Mouse (Mus musculus) left cerebral cortex, postnatal 4 days (tissue): ENCODE results near the gene Actr1a. TPM values are rescaled to one million over a fixed set of nuclear protein-coding genes. Genes with fewer than 3 reads are reported as not detected.
A peak's percentile ranks its signal among the peaks of the same experiment; 100 is the strongest.

ENCODE experiments used
- DNase-seq: peaks from one replicate; pipeline ENCODE4 v3.0.0-alpha.2; 2022
- intact Hi-C: fragments of 180-260 bp; cut with DNase I; formaldehyde crosslinking; loops from one replicate; pipeline ENCODE4 v1.15.1; 2025
- total RNA-seq, 2 experiments: library from RNA; stranded (reverse); gene quantifications; 2 replicates each; pipeline ENCODE4 v1.2.3; 2021

Gene Actr1a
- total RNA-seq, 2 experiments from 2014 or later: 304 to 313 TPM

DNA sequence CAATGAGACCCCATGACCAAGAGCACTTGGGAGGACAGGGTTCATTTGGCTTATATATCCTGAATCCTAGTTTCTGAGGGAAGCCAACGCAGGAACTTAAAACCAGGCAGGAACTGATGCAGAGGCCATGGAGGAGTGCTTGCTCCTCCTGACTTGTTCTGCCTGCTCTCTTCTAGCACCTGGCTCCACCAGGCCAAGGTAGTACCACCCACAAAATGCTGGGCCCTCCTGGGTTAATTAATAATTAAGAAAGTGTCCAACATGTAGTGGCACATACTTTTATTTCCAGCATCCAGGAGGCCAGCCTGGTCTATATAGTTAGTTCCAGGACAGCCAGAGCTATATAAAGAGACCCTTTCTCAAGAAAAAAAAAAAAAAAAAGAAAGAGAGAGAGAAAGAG is 8.5 kb upstream of the Actr1a start:
- DNase-seq: no peak
- intact Hi-C loops: no loop called here

DNA sequence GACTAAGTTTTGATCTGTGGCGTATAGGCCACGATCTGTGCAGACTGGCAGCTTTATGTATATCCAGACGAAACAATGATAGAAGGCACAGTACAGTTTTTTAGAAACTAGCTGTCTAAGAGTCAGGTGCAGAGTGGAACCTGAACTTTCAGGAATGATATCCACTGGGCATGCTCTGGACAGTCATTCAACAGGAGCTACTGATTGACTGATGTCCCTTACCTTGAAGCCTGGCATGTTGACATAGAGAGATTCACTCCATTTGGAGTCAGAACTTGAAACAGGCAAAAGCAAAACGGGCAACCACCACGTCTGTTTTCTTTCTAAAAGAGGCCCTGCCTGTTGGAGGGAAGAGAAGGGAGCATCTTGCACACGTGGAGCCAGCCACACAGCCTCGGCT is 5.0 kb upstream of the Actr1a start:
- DNase-seq: no peak
- intact Hi-C loops: no loop called here

DNA sequence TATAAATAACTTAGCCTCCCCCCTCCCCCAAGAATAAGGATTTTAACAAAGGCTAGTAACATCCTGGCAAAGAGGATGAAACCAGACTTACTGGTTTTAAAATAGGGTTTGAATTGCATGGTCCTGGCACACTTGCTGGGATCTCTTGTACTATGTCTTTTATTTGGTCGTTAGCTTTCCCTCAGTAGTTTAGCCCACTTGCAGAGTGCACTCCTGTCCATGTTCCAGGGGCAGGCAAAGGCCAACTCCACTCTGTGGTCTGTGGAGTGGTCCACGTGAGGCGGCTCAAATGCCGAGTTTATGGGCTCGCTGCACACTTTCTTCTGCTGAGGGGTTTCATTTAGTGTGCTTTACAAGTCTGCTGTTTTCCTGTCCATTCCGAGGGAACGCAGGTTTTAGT is 4.3 kb upstream of the Actr1a start:
- no peak for DNase-seq
- intact Hi-C loops: loop anchor here (5.0 kb wide), 1 partner anchor 42 kb away; no protein-coding TSS in a partner anchor

DNA sequence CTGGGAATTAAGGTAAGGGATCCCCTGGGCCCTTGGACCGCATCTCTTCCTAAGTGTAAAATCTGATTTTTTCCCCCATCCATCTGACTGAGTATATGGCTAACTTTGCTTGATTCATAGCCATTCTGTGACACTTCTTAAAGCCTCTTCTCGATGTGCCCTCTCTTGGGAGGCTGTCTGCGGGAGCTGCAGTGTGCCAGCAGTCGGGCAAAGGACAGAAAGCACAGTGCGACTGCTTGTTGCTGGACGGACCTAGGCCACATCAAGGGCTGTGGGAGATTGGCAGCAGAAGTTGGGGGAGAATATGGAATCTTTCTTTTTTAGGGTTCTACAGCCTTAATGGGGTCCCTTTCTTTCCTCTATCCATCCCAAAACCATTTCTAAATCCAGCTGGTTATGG is 3.8 kb upstream of the Actr1a start:
- DNase-seq: no peak
- intact Hi-C loops: loop anchor here (5.0 kb wide), 1 partner anchor 43 kb away; no protein-coding TSS in a partner anchor

DNA sequence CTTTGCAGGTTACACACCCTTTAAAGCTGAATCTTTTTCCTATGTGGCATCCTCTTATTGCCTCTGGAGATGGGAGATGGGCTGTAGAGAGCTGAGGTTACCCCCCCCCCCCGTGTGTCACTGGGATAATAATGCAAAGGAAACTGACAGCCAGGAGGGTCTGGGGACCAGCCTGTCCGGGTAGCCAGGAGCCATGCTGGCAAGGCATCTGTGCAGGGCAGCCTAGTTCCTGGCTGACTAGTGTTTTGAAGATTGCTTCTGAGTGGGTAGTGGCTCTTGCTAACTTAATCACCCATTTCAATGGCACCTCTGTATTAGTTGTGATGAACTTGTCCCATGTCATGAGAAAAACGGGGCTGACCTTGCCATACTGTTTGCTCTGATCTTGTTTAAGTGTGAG is 2.9 kb upstream of the Actr1a start:
- intact Hi-C loops: loop anchor here (5.0 kb wide), 1 partner anchor 44 kb away; no protein-coding TSS in a partner anchor
- DNase-seq: no peak

DNA sequence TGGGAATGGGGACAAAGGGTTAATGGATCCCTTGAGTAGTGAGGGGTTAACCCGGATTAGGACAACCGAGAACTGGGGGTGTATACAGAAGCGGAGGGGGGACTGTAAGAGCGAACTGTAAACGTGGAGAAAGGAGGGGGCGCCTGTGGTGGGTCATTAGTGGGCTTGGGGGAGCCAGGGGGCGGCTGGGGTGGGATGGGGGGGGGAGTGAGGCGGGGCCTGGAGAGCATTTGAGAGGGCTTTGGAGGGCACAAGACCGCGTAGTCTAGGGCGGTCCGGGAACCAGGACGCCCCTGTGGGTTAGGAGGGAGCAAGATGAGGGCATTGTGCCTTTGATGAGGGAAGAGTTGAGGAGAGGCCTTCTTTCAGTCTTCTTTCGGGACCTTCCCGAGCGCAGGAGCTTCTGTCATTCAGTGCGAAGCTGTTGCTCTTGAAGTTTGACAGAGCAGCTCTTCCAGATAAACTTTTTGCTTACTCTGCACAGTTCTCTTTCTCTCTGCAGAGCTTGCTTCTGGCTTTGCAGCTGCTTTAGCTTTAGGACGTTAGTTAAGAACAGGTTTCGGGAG is 2.0 kb upstream of the Actr1a start:
- DNase-seq: no peak
- intact Hi-C loops: loop anchor here (5.0 kb wide), 1 partner anchor 45 kb away; no protein-coding TSS in a partner anchor

DNA sequence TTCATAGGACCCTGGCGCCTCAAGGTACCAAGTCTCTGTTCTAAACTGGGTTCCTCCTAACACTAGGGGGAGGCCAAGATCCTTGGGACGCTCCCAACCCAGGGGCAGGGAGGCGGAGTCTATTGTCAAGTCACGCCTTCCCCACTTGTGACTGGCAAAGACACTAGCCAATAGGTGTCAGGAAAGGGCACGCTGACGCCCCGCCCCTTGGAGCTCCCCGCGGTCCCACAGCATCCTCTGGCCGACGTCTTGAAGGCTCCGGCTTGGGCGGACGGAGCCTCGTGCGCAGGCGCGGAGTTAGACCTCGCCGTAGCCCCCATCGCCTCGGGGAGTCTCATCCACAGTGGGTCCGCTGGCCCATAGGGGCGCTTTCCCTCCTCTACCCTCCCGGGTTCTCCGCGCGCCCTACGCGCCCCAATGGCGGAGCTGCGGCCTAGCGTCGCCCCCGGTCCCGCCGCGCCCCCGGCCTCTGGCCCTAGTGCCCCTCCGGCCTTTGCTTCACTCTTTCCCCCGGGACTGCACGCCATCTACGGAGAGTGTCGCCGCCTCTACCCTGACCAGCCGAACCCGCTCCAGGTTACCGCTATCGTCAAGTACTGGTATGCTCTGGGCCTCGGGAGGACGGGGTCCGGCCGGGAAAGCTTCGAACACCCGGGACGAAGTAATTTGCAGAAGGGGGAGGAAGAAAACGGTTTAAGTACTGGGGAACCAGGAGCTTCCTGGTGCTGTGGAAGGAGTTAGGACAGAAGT is 1.3 kb upstream of the Actr1a start, which contains the start of gene Sufu:
TSS of gene Sufu (plus strand) at position 211 of the 750 bp plus-strand sequence.
- intact Hi-C loops: loop anchor here (5.0 kb wide), 1 partner anchor 45 kb away; no protein-coding TSS in a partner anchor
- DNase-seq: peak; percentile 99

DNA sequence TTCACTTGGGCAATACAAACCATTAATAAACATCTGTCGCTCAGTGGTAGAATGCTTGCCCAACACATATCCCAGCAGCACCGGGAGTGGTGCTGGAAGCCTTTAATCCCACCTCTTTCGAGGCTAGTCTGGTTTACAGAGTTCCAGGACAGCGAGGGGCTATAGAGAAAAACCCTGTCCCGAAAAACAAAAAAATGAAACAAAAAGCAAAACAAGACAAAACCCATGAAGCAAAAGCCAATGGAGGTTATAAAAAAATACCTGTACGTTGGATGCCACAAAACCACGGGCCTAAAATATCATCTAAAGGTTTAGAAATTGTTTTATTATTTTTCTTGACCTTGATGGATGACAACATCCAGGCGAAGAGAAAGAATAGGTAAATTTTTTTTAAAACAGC is 561 bp upstream of the Actr1a start:
- intact Hi-C loops: loop anchor here (5.0 kb wide), 1 partner anchor 46 kb away; no protein-coding TSS in a partner anchor
- no peak for DNase-seq

DNA sequence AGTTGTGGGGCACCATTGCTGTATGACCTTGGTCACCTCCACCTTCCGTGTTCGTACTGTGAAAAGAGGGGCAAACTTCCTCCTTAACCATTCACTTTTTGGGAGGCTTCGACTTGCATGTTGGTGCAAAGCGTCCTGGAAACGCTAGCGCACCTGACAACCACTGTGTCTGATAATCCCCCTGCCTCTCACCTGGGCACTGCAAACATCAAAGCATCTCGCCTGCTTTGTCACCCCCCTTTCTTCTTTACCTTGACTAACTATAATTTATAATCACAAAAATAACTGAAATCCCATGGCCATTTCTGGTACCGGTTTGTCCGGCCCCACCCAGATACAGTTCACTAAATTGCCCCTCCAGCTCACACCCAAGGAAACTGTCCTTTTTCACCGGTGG is 838 bp downstream of the Actr1a start:
- no peak for DNase-seq
- intact Hi-C loops: loop anchor here (5.0 kb wide), 1 partner anchor 48 kb away; no protein-coding TSS in a partner anchor

DNA sequence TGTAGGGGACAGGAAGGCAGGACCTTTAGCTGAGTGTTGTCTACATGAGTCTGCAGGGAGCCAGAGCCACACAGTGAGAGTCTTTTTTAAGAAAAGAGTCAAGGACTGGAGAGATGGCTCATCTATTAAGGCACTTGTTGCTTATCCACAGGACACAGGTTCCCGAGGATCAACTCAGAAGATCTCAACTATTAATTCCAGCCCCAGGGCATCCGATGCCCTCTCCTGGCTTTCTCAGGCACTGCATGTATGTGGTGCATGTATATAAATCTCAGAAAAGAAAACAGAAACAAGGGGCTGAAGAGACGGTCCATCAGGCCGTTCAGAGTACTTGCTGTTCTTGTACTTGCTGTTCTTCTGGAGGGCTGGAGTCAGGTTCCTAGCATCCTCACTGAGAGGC is 3.5 kb downstream of the Actr1a start:
- intact Hi-C loops: no loop called here

DNA sequence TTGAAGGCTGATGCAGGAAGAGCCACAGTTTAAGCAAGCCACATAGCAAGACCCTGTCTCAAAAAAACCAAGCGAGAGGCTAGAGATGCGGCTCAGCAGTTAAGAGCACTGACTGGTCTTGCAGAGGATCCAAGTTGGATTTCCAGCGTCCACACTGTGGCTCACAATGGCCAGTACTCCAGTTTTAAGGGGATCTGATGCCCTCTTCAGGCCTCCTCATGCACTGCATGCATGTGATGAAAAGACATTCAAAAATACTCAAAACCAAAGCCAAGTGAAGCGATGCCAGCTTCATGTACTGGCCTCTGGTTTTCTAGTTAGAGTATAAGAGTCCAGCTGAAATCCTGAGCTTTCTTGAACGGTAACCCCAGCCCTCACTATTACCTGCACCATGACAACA is 5.7 kb downstream of the Actr1a start:
- DNase-seq: no peak
- intact Hi-C loops: no loop called here

More for the DNA sequence above, 3.5 kb downstream of the Actr1a start:
- no peak for DNase-seq

DNA sequence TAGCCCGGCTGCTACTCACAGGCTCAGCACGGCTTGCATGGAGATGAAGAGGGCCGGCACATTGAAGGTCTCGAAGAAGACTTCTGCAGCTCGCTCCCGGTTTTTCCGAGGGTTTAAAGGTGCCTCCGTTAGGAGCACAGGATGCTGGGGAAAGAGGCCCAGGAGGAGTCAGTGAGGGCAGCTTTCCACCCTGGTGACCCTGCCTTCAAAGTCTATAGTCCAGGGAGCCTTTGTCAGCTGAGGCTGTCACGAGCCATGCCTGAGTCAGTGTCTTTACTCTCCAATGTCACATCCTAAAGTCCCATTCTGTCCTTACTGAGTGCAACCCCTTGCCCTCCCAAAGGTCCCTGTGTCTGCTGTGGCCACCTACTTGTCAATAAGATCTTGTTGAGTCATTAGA is 13.3 kb downstream of the Actr1a start:
- intact Hi-C loops: no loop called here
- no peak for DNase-seq

DNA sequence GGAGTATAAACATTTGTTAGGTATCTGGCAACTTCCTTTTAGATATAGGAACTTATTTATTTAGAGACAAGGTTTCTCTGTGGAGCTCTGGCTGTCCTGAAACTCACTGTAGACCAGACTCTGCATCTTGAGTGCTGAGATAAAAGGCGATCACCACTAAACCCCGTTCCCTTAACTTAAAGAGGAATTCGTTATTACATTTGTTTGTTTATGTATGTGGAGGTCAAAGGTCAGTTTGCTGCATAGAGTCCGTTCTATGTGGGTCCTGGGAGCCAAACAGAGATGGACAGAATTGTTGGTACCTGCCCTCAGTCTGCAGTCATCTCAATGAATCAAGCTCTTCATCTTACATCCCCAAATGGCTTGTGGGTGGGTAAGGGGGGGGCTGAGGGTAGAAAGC is 19.7 kb downstream of the Actr1a start:
- intact Hi-C loops: no loop called here
- DNase-seq: no peak

DNA sequence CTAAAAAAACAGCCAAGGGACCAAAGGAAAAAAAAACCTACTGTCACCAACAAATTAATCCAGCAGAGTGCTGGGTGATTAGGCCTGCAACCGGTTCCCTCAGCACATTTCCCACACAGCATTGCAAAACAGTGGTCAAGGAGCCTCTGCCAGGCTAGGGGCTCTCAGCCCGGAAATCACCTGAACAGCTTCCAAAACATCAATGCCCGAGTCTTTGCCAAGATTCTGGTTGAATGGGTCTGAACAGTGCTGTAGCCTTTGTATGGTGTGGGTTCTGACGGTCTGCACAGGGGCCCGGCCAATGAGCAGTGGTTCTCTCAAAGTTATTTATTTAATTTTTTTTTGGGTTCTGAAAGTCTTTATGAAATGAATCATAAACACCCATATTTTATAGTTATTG is 20.1 kb downstream of the Actr1a start:
- intact Hi-C loops: no loop called here
- DNase-seq: peak; percentile 45

DNA sequence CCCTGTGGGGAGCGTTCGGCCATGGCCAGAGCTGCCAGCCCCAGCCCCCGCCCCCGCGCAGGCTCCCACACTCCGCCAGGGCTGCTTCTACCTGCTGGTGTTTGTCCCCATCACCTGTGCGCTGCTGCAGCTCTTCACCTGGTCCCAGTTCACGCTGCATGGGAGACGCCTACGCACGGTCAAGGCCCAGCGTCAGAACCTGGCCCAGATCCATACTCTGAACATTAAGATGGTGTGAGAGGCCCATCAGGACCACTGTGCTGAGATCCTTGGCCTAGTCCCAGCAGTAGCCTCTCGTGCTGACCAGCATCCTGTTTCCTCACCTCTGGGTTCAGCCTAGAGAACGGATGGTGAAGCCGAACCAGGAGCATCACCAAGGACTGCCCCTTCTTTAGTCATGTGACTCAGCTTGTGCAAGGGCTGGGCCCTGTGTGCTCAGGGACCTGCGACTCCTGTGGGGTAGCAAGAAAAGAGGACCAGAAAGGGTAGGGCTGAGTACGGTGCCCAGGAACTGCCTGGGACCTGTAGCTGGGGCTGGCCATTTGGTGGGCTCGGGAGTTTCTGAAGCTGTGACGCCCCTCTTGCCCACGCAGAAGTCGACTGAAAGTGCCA is 21.0 kb downstream of the Actr1a start:
- intact Hi-C loops: no loop called here
- no peak for DNase-seq

DNA sequence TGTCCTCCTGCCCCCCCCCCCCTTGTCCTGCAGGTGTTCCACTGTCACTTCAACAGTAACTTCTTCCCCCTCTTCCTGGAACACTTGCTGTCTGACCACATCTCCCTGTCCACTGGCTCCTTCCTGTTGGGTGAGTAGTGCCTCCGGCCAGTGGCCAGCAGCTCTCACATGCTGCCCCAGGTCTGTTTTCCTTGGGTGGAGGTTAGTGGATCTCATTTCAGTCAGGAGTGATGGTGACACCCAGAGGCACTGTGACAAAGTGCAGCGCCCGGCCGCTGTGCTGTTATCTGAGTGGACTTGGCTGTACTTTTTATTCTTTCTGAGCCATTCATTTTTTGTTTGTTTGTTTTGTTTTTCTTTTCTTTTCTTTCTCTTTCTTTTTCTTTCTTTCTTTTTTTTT is 26.3 kb downstream of the Actr1a start:
- intact Hi-C loops: no loop called here

DNA sequence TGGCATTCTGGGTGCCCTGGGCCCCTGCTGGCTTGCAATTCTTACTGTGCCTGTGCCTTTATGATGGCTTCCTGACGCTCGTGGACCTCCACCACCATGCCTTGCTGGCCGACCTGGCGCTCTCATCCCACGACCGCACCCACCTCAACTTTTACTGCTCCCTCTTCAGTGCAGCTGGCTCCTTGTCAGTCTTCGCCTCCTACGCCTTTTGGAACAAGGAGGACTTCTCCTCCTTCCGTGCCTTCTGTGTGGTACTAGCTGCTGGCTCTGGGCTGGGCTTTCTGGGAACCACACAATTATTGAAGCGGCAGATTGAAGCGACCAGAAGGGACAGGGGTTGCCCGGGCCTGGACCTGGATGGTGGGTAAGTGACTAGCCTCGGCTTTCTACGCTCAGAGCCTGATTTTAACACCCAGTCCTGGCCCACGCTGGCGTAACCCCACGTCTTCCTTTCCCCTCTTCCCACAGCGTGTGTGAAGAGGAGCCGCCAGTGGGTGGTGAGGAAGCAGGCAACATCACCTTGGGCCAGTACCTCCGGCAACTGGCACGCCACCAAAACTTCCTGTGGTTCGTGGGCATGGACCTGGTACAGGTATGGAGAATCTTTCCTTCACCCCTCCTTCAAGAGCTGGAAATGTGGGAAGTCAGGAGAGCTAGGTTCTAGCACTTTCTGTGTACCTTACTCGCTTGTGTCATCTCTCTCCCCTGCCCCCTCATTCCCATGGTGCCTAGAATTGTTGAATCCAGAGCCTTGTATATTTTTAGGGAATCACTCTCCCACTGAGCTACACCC is 27.6 kb downstream of the Actr1a start:
- no peak for DNase-seq
- intact Hi-C loops: no loop called here

More for the DNA sequence above, 26.3 kb downstream of the Actr1a start:
- DNase-seq: peak; percentile 62

DNA sequence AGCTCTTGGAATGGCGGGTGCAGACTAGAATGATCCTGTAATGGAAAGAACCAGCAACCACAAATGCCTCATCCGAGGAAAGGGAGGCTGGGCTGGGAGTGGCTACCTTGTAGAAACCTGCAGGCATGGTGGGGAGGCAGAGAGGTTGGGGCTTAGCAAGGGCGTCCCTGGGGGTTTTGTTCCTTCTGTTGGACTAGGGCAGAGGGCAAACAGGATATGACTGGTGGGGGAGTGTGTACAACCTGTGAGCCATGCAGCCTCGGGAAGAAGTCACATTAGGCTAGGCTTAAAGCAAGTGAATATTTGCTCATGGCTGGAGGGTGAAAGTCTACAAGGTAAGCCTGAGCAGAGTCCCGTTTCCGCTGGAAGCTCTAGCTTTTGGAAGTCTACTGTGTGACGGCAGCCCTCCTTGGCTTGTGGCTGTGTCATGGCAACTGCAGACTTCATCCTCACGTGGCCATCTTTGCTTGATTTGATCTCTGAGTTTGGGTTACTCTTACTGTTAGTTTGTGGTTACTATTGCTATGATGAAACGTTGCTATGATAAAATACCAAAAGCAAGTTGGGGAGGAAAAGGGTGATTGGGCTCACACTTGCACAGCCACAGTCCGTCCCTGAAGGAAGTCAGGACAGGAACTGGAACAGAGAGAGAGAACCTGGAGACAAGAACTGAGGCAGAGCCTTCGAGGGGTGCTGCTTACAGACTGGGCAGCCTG is 32.1 kb downstream of the Actr1a start:
- DNase-seq: no peak
- intact Hi-C loops: no loop called here

DNA sequence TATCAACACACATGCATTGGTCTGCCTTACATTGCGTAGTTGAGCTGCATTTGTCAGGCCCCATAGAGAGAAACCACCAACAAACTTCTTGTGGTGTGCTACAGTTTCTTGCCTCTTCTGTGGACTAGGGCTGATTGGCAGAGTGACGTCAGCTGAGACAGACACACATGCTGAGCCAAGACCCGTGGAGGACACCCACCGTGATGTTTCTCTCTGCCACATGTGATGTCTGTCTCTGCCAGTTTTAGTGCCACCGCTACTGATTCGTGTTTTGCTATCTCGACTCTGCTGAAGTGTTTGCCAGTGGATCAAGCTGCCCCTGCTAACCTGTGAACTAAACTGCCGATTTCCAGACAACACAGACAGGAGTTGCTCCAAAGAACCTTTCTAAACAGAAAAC is 33.4 kb downstream of the Actr1a start:
- DNase-seq: no peak
- intact Hi-C loops: no loop called here

DNA sequence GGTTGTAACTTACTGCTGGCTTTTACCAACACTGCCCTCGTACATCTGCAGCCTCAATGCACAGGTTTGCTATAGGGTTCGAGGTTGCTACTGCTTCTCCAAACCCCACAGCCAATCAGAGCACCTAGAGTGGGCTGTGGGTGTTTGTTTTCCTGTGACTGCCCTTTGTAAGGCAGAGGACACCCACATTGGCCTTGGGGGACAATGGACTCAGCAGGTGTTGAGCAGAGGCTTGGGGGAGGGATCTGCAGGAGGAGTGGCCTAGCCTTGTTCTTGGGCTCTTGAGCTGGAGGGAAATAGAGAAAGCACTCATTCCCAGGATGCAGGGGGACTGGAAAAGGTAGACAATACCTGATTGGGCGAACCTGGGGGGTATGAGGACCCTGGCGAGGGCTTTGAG is 37.2 kb downstream of the Actr1a start:
- no peak for DNase-seq
- intact Hi-C loops: no loop called here
